Mouse (Mus musculus) hindbrain, embryonic 16.5 days (tissue): Measurements from ENCODE around the gene Trib3. TPM values are rescaled to one million over a fixed set of nuclear protein-coding genes. Genes with fewer than 3 reads are reported as not detected.
A peak's percentile ranks its signal among the peaks of the same experiment; 100 is the strongest.
"Not testable (repeated sequence)": the region's sequence is repeated elsewhere in the genome, so short reads cannot be mapped to it uniquely, and the experiment has no call there.

ENCODE experiments used
- ATAC-seq: fragments of 200-750 bp; cut with Nextera tagmentation; 2 replicates; pipeline ENCODE4 v1.8.0; 2017; ENCODE audit warnings: moderate TSS enrichment, moderate library complexity
- H3K27ac ChIP-seq: fragments of 300-500 bp; sonication (generic); 2 replicates; pipeline ENCODE4 v1.5.1; 2014; ENCODE audit warnings: low read depth, mild to moderate bottlenecking, control low read depth, low read length, moderate library complexity
- H3K27me3 ChIP-seq: fragments of 300-500 bp; sonication (generic); replicated peaks from 2 replicates; pipeline ENCODE4 v1.6.1; 2014; ENCODE audit warnings: low read length; ENCODE audit not compliant: control insufficient read depth, insufficient read depth
- H3K36me3 ChIP-seq: fragments of 300-500 bp; sonication (generic); 2 replicates; pipeline ENCODE4 v1.6.1; 2014; ENCODE audit warnings: mild to moderate bottlenecking, low read length, moderate library complexity, mixed read lengths; ENCODE audit not compliant: control insufficient read depth, insufficient read depth
- H3K4me1 ChIP-seq: fragments of 300-500 bp; sonication (generic); 2 replicates; pipeline ENCODE4 v1.6.1; 2014; ENCODE audit warnings: low read depth, low read length; ENCODE audit not compliant: control insufficient read depth, insufficient read depth
- H3K4me2 ChIP-seq: fragments of 300-500 bp; sonication (generic); 2 replicates; pipeline ENCODE4 v1.6.1; 2014; ENCODE audit warnings: mild to moderate bottlenecking, low read length, control low read depth, moderate library complexity
- H3K4me3 ChIP-seq: fragments of 300-500 bp; sonication (generic); 2 replicates; pipeline ENCODE4 v1.5.1; 2014; ENCODE audit warnings: mild to moderate bottlenecking, low read length, control low read depth, moderate library complexity
- H3K9ac ChIP-seq: fragments of 300-500 bp; sonication (generic); 2 replicates; pipeline ENCODE4 v1.6.1; 2014; ENCODE audit warnings: low read depth, mild to moderate bottlenecking, control low read depth, low read length, moderate library complexity
- H3K9me3 ChIP-seq: fragments of 300-500 bp; sonication (generic); 2 replicates; pipeline ENCODE4 v1.6.1; 2014; ENCODE audit warnings: mild to moderate bottlenecking, low read length, moderate library complexity; ENCODE audit not compliant: control insufficient read depth
- WGBS: fragments of 180-500 bp; shearing (Covaris S2); extraction: QIAGEN DNeasy Blood & Tissue Kit; methylation state at CpG from one replicate; pipeline ENCODE4 v1.1.7; 2014; 5-methylcytosine and 5-hydroxymethylcytosine counted together
- polyA plus RNA-seq: library from polyadenylated mRNA; unstranded; fragments of >200 nt; fragmentation: Nextera tagmentation; extraction: Ambion mirVana; gene quantifications from 2 replicates; pipeline ENCODE4 v1.2.1, GENCODE M21; 2015

Trib3 gene
- polyA plus RNA-seq, 1 experiment from 2014 or later = 2.2 TPM

DNA sequence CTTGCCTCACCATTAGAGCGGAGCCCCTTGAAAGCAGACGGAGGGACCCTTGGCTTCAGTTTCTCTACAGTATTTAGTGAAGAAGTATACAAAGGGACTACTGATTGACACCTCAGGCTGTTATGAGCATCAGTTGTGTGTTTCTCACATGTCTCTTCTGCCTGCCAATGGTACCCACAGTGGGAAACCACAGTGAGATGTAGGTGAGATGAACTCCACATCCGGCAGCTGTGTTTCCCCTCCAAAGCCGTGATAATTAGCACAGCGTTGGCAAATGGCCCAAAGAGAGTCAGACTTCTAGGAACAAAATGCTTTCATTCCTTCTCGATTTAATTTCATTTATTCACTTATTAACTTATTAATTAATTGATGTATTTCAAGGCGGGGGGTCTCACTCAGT, 28.3 kb upstream of the Trib3 start:
- Histone ChIP-seq H3K9me3 (no peaks in the 10 kb centered on the region), H3K4me3 (no peak overlapping the region), H3K4me1 (peaks cover 11% of the 10 kb centered on the region), H3K27ac (no peak overlapping the region), H3K27me3 (no peaks in the 10 kb centered on the region), H3K9ac (no peak overlapping the region), H3K4me2 (no peak overlapping the region), H3K36me3 (no peaks in the 10 kb centered on the region)
- no peak for ATAC-seq
- WGBS = 72% methylated on average over 7 of the region's 7 CpGs

DNA sequence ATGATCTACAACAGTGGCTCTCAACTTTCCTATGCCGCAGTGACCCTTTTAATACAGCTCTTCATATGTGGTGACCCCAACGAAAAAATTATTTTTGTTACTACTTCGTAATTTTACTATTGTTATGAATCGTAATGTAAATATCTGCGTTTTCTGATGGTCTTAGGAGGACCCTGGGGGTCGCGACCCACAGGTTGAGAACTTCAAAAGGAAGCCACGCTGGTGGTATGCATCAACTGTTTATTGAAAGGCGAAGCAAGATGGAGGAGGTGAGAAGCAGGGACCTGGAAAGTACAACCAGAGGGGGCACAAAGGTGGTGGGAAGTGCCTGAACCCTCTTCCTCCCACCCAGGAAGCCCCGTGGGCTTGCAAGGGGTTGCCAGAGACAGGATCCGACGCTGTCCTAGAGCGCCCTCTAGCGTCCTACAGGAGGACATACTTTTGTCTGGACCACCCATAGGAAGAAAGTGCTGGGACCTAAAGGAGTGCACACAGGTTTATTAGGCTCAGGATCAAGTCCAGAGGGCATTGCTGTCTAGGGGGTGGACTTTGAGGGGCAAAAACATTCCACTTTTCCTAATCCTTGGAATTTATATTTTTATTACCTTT, 24.8 kb upstream of the Trib3 start:
- 30% methylated on average over 14 of the region's 14 CpGs for WGBS
- Histone ChIP-seq H3K27ac (no peak overlapping the region), H3K9ac (no peak overlapping the region), H3K4me2 (0 out of 2 replicates have a peak overlapping the region, but pooled peaks have one; percentile 17), H3K27me3 (no peaks in the 10 kb centered on the region), H3K4me1 (peaks cover 3% of the 10 kb centered on the region; the same call in 1 of the 2 replicates), H3K9me3 (no peaks in the 10 kb centered on the region), H3K36me3 (no peaks in the 10 kb centered on the region), H3K4me3 (no peak overlapping the region)
- ATAC-seq = peak; percentile 48; the same call in 1 of the 2 replicates

DNA sequence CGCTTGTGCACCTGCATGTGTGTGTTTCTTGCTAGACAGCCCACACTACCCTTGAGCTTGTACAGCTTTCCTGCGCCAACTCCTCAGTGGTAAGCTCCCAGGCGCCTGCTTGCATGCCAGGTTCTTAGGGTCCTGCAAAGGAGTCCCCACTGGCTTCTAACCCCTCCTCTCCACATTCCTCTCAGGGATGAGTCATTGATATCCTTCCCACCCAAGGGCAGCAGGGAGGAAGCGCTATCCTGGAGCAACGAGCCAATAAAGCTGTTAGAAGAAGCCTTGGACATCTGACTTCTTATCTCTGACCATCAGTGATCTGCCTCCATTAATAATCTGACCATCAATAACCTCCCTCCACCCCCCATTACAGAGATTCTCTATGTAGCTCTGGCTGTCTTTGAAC, 24.1 kb upstream of the Trib3 start:
- no peak overlapping the region for H3K4me2 ChIP-seq
- H3K9ac ChIP-seq = no peak overlapping the region
- no peaks in the 10 kb centered on the region for H3K27me3 ChIP-seq
- H3K36me3 ChIP-seq = no peaks in the 10 kb centered on the region
- H3K4me1 ChIP-seq = peaks cover 3% of the 10 kb centered on the region; the same call in 1 of the 2 replicates
- no peak overlapping the region for H3K27ac ChIP-seq
- WGBS = 86% methylated on average over 5 of the region's 5 CpGs
- no peak for ATAC-seq
- H3K4me3 ChIP-seq = no peak overlapping the region
- no peaks in the 10 kb centered on the region for H3K9me3 ChIP-seq

- WGBS = 11% methylated on average over 17 of the region's 17 CpGs
- ATAC-seq = peak; percentile 67
- Histone ChIP-seq H3K27me3 (no peaks in the 10 kb centered on the region), H3K4me1 (peaks cover 3% of the 10 kb centered on the region; the same call in 1 of the 2 replicates), H3K36me3 (no peaks in the 10 kb centered on the region), H3K9me3 (no peaks in the 10 kb centered on the region), H3K9ac (peak overlapping the region; percentile 38; the same call in 1 of the 2 replicates), H3K4me3 (peak overlapping the region; percentile 26), H3K27ac (peak overlapping the region; percentile 65), H3K4me2 (peak overlapping the region; percentile 48)
These were observed 19.7 kb upstream of the Trib3 start for GRCm38 (mm10) chr2:152363245-152364147.

- no peak overlapping the region for H3K27ac ChIP-seq
- no peak for ATAC-seq
- no peak overlapping the region for H3K9ac ChIP-seq
- 92% methylated on average over 8 of the region's 8 CpGs for WGBS
- no peak overlapping the region for H3K4me3 ChIP-seq
- no peak overlapping the region for H3K4me2 ChIP-seq
- H3K9me3 ChIP-seq = no peaks in the 10 kb centered on the region
- peaks cover 3% of the 10 kb centered on the region; the same call in 1 of the 2 replicates for H3K4me1 ChIP-seq
- no peaks in the 10 kb centered on the region for H3K27me3 ChIP-seq
- no peaks in the 10 kb centered on the region for H3K36me3 ChIP-seq
These were observed 17.4 kb upstream of the Trib3 start for GRCm38 (mm10) chr2:152361193-152361592.

DNA sequence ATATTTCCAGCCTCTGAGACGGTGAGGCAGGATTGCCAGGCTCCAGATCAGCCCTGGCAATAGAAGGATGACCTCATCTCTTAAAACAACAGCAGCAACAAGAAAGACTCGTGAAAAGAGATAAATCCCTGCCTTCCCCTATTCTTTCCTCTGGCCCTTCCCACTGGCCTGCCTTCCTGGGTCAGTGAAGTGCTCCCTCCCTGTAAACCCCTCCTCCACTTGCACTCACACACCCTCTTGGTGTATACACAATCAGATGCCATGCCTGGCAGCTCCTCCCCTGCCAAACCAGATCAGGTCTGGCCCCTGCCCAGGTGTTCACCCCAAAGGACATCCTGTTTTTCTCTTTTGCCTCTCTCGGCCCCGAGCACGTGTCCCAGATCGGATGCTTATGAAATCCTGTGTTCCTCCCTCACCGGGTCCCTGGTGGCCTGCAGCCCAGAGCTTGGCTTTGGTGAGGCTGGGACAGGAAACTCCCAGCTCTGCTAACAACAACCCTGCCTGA, 16.5 kb upstream of the Trib3 start:
- ATAC-seq = no peak
- 62% methylated on average over 7 of the region's 7 CpGs for WGBS
- H3K4me2 ChIP-seq = no peak overlapping the region

GRCm38 (mm10) chr2:152359616-152360015, 15.8 kb upstream of the Trib3 start:
- Histone ChIP-seq H3K4me2 (no peak overlapping the region), H3K9ac (no peak overlapping the region), H3K4me3 (no peak overlapping the region), H3K36me3 (no peaks in the 10 kb centered on the region), H3K9me3 (no peaks in the 10 kb centered on the region), H3K27me3 (no peaks in the 10 kb centered on the region), H3K4me1 (peaks cover 3% of the 10 kb centered on the region; the same call in 1 of the 2 replicates), H3K27ac (no peak overlapping the region)
- WGBS = 75% methylated on average over 5 of the region's 5 CpGs
- no peak for ATAC-seq

More for the DNA sequence above, 16.5 kb upstream of the Trib3 start:
- Histone ChIP-seq H3K4me1 (peaks cover 3% of the 10 kb centered on the region; the same call in 1 of the 2 replicates), H3K27ac (no peak overlapping the region), H3K9me3 (no peaks in the 10 kb centered on the region), H3K36me3 (no peaks in the 10 kb centered on the region), H3K27me3 (no peaks in the 10 kb centered on the region), H3K4me3 (no peak overlapping the region), H3K9ac (no peak overlapping the region)

DNA sequence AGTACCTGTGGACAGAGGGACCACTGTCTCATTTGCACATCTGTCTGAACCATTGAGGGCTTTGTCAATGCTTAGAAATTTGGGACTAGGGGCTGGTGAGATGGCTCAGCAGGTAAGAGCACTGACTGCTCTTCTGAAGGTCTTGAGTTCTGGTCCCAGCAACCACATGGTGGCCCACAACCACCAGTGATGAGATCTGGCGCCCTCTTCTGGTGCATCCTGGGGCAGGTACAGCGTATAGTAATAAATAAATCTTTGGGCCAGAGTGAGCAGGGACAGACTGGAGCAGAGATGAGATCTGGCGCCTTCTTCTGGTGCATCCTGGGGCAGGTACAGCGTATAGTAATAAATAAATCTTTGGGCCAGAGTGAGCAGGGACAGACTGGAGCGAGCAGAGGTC, 15.1 kb upstream of the Trib3 start:
- WGBS = 73% methylated on average over 5 of the region's 5 CpGs
- H3K9me3 ChIP-seq, H3K36me3 ChIP-seq, ATAC-seq, H3K4me1 ChIP-seq, H3K27ac ChIP-seq, H3K4me2 ChIP-seq, H3K9ac ChIP-seq, H3K4me3 ChIP-seq, H3K27me3 ChIP-seq: not testable (repeated sequence)

- H3K4me3 ChIP-seq = no peak overlapping the region
- no peak overlapping the region for H3K27ac ChIP-seq
- WGBS = 90% methylated on average over 3 of the region's 3 CpGs
- no peak overlapping the region for H3K4me2 ChIP-seq
- H3K9me3 ChIP-seq = no peaks in the 10 kb centered on the region
- H3K9ac ChIP-seq = no peak overlapping the region
- ATAC-seq = no peak
- H3K27me3 ChIP-seq = no peaks in the 10 kb centered on the region
- H3K36me3 ChIP-seq = no peaks in the 10 kb centered on the region
- H3K4me1 ChIP-seq = no peaks in the 10 kb centered on the region
These were observed 13.4 kb upstream of the Trib3 start for GRCm38 (mm10) chr2:152357254-152357653.
